Mouse (Mus musculus) splenic B cell, adult 2 months (primary cell): ENCODE measurements around the gene Kctd3.
"Not testable (repeated sequence)": the region's sequence is repeated elsewhere in the genome, so short reads cannot be mapped to it uniquely, and the experiment has no call there.

ENCODE experiments used
- DNase-seq: peaks from one replicate; pipeline ENCODE4 v3.0.0-alpha.2; 2011; ENCODE audit warnings: low read depth, low spot score
- H3K27me3 ChIP-seq: 2 replicates; pipeline ENCODE4 v1.6.1; 2012; ENCODE audit warnings: mild to moderate bottlenecking, low read length, moderate library complexity, mixed read lengths; ENCODE audit not compliant: control insufficient read depth, poor library complexity, insufficient read depth, severe bottlenecking
- H3K36me3 ChIP-seq: 2 replicates; pipeline ENCODE4 v1.6.1; 2012; ENCODE audit warnings: mild to moderate bottlenecking, low read length, moderate library complexity, mixed read lengths; ENCODE audit not compliant: control insufficient read depth, poor library complexity, insufficient read depth, severe bottlenecking

Kctd3 gene

GRCm38 (mm10) chr1:189007239-189007979 lies at the start of gene Kctd3:
Kctd3 (minus strand) TSS chr1:189007841.
- H3K27me3 ChIP-seq = no peaks in the 10 kb centered on the region
- peak; percentile 96 for DNase-seq
- H3K36me3 ChIP-seq = no peaks in the 10 kb centered on the region

DNA sequence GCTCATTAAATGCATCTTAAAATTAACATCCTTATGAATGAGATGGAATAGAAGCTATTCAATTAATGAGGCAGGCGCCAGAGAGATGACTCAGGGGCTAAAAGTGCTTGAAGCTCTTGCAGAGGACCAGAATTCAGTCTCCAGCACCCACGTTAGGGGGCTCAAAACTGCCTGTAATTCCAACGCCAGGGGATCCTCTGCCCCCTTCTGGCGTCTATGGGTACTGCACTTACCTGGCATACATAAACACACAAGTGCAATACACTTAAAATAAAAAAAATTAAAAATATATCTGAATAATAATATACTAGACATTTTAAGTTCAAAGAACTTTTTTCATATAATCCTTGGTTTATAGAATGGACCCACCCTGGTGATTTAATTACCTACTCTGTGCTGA lies 49.8 kb upstream of the Kctd3 start:
- peak; percentile 8 for DNase-seq
- Histone ChIP-seq H3K27me3 (no peaks in the 10 kb centered on the region), H3K36me3 (no peaks in the 10 kb centered on the region)

GRCm38 (mm10) chr1:189055933-189056332 lies 48.3 kb upstream of the Kctd3 start:
- Histone ChIP-seq H3K27me3 (no peaks in the 10 kb centered on the region), H3K36me3 (no peaks in the 10 kb centered on the region)
- no peak for DNase-seq

- Histone ChIP-seq H3K36me3 (no peaks in the 10 kb centered on the region), H3K27me3 (no peaks in the 10 kb centered on the region)
- no peak for DNase-seq
These were observed 47.4 kb upstream of the Kctd3 start for GRCm38 (mm10) chr1:189054941-189055551.

DNA sequence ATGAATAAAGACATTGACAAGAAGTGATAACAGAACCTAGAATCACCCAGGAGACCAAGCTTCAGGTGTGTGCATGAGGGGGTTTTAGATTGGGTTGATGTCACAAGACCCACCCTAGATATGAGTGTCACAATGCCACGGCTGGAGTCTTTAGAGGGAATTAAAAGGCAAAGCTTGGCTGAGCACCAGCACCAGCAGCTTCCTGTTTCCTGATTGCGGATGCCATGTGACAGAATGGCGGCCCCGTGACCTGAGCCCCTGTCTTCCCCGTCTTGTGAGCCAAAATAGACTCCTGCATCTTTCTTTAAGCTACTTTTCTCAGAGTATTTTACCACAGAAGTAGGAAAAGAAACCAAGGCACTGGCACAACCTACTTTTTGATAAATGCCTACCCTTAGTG lies 46.5 kb upstream of the Kctd3 start:
- no peaks in the 10 kb centered on the region for H3K36me3 ChIP-seq
- peak; percentile 60 for DNase-seq
- no peaks in the 10 kb centered on the region for H3K27me3 ChIP-seq

DNA sequence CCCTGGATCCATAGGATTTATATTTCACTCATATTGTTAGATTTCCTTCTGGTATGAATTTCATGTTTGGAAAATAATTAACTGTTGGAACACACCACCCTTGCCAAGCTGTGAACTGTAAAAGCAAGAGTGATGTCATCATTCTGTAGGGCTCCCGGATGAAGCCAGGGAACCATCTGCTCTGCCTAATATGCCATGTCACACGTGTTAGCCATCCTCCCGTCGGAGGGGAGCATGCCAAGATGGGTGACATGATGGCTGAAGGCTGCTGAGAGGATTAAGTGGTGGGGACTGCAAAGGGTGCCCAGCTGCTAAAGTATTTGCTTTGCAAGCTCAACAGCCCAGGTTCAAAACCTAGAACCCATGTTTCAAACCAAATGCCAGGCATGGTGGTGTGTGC lies 44.5 kb upstream of the Kctd3 start:
- H3K36me3 ChIP-seq = no peaks in the 10 kb centered on the region
- DNase-seq = no peak
- H3K27me3 ChIP-seq = no peaks in the 10 kb centered on the region

DNA sequence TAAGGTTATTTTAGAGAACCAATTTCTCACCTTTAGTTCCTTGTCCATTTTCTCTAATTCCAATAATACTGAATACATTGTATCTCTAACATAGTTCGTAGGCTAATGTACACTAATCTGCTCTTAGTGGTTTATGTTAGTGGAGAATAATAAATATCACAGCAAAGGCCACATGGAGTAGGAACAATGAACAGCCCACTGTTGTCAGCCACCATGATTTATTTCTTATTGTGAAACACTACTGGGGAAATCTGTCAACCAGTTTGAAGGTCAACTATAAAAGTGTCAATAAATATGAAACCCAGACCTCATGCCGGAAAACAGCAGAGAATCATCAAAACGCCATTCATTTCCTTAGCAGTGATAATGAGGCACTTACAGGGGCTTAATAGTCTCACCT lies 42.5 kb upstream of the Kctd3 start:
- no peaks in the 10 kb centered on the region for H3K27me3 ChIP-seq
- H3K36me3 ChIP-seq = no peaks in the 10 kb centered on the region
- no peak for DNase-seq

GRCm38 (mm10) chr1:189048331-189048730 lies 40.7 kb upstream of the Kctd3 start:
- no peak for DNase-seq
- Histone ChIP-seq H3K27me3 (no peaks in the 10 kb centered on the region), H3K36me3 (no peaks in the 10 kb centered on the region)

- Histone ChIP-seq H3K36me3 (no peaks in the 10 kb centered on the region), H3K27me3 (no peaks in the 10 kb centered on the region)
- no peak for DNase-seq
These were observed 40.3 kb upstream of the Kctd3 start for GRCm38 (mm10) chr1:189047918-189048317.

GRCm38 (mm10) chr1:189046831-189047230 lies 39.2 kb upstream of the Kctd3 start:
- Histone ChIP-seq H3K36me3 (no peaks in the 10 kb centered on the region), H3K27me3 (no peaks in the 10 kb centered on the region)
- DNase-seq = no peak

DNA sequence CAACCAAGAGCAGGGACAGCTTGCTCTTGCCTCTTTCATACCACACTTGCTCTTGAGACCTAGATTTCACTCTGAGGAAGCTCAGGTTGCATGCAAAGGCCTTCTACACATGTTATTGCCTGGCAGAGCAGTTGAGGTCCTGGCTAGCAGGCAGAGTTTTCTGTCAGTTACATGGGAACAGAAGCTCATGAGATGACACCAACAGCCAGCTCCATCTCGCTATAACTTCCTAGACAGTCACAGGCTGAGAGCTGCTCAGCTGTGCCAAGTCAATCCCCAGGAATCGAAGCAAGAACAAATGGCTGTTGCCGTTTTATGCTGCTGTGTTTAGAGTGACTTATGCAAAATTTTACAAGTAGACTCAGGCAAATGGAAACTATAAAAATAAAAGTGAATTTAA lies 38.7 kb upstream of the Kctd3 start:
- Histone ChIP-seq H3K36me3 (no peaks in the 10 kb centered on the region), H3K27me3 (no peaks in the 10 kb centered on the region)
- DNase-seq = no peak

DNA sequence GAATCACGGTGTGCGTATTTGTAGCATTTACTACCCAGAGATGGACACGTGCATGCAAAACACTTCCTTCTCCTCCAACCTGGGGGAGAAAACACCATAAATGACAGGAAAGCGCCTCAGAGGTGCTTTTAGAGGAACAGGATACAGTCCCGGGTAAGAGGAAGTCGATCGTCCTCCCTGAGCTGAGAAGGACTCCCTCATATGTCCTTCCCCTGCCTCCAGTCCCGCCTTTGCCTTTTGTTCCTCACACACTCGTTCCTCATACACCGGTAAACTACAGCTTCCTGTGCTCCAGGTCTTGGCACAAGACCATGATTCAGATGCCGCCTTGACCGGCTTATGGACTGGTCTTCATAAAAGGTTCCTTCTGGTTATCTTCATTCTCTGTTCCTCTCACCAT lies 33.6 kb upstream of the Kctd3 start:
- Histone ChIP-seq H3K36me3 (no peaks in the 10 kb centered on the region), H3K27me3 (no peaks in the 10 kb centered on the region; the same call in 1 of the 2 replicates)
- DNase-seq = peak; percentile 22

GRCm38 (mm10) chr1:189039348-189039747 lies 31.7 kb upstream of the Kctd3 start:
- DNase-seq = no peak
- no peaks in the 10 kb centered on the region for H3K36me3 ChIP-seq
- no peaks in the 10 kb centered on the region; the same call in 1 of the 2 replicates for H3K27me3 ChIP-seq

- H3K36me3 ChIP-seq, DNase-seq, H3K27me3 ChIP-seq: not testable (repeated sequence)
These were observed 25.2 kb upstream of the Kctd3 start for GRCm38 (mm10) chr1:189032817-189033216.

DNA sequence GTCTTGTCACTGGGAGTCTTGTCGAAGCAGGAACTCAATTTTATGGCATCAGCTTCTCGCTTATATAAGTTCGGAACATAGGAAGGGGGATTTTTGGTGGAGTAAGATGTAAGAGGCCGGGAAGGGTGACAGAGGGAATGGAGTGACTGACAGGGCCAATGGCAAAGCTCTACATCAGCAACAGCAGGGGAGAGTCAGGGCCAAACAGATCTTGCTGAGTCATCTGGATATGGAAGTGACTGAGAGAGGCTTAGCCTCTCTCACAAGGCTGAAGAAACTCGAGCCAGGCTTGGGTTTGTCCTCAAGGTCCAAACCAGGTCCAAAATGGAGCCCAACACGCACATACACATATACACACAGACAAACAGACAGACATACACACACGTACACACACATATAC lies 23.3 kb upstream of the Kctd3 start:
- no peaks in the 10 kb centered on the region for H3K27me3 ChIP-seq
- DNase-seq = no peak
- H3K36me3 ChIP-seq = no peaks in the 10 kb centered on the region

DNA sequence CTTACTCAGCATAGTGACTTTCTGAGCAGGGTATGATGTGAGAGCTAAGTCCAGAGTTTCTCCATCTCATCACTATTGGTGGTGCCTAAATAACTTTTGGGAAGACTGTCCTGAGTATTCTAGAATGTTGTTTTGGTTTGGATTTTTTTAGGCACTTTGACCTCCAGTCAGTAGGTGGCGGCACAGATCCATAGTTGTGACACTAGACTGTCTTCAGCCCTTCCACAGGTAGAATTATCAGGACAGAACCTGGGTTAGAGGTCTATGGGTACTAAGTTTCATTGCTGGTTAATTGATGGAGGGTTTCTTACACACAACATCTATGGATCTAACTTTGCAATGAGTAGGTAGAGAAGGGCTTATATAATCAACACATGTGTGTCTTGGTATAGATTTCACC lies 20.6 kb upstream of the Kctd3 start:
- DNase-seq = peak; percentile 55
- no peaks in the 10 kb centered on the region for H3K36me3 ChIP-seq
- no peaks in the 10 kb centered on the region for H3K27me3 ChIP-seq
